Mouse (Mus musculus) cerebellum, postnatal 14 days (tissue): ENCODE data around the gene Pex16.

Source experiments
- DNase-seq, 2 experiments: peaks; one replicate each; pipeline ENCODE4 v3.0.0; 2021; ENCODE audit warnings: mixed read lengths in 2 of 2

Pex16 gene

GRCm38 (mm10) chr2:92374514-92374913, at the start of gene Pex16, which contains the start of gene Large2:
TSS of gene Pex16 (plus strand) at chr2:92374676.
TSS of gene Large2 (minus strand) at chr2:92374869.
- DNase-seq = peak in 1 of 2 experiments; percentile 62

GRCm38 (mm10) chr2:92325676-92326075, 48.8 kb upstream of the Pex16 start:
- DNase-seq = no peak

GRCm38 (mm10) chr2:92326221-92326620, 48.3 kb upstream of the Pex16 start:
- DNase-seq = no peak

GRCm38 (mm10) chr2:92327601-92328000, 46.9 kb upstream of the Pex16 start:
- DNase-seq = no peak

- no peak for DNase-seq
These were observed 46.3 kb upstream of the Pex16 start for GRCm38 (mm10) chr2:92328206-92328605.

- peak; percentile 48 to 55 for DNase-seq
These were observed 43.6 kb upstream of the Pex16 start for GRCm38 (mm10) chr2:92330840-92331239.

GRCm38 (mm10) chr2:92331410-92331809, 43.1 kb upstream of the Pex16 start:
- DNase-seq = peak; percentile 76 to 79

GRCm38 (mm10) chr2:92331871-92332270, 42.6 kb upstream of the Pex16 start:
- DNase-seq = no peak

- DNase-seq = no peak
These were observed 32.1 kb upstream of the Pex16 start for GRCm38 (mm10) chr2:92342418-92342817.

GRCm38 (mm10) chr2:92347191-92347590, 27.3 kb upstream of the Pex16 start:
- DNase-seq = no peak

- no peak for DNase-seq
These were observed 24.7 kb upstream of the Pex16 start for GRCm38 (mm10) chr2:92349589-92350425.

- no peak for DNase-seq
These were observed 23.8 kb upstream of the Pex16 start for GRCm38 (mm10) chr2:92350686-92351085.

- DNase-seq = no peak
These were observed 21.1 kb upstream of the Pex16 start for GRCm38 (mm10) chr2:92353402-92353801.

- no peak for DNase-seq
These were observed 20.3 kb upstream of the Pex16 start for GRCm38 (mm10) chr2:92354224-92354623.

GRCm38 (mm10) chr2:92359301-92359700, 15.2 kb upstream of the Pex16 start:
- DNase-seq = peak in 1 of 2 experiments; percentile 54

- DNase-seq = peak; percentile 66 to 69
These were observed 14.2 kb upstream of the Pex16 start for GRCm38 (mm10) chr2:92360186-92360823.

- peak in 1 of 2 experiments; percentile 32 for DNase-seq
These were observed 13.6 kb upstream of the Pex16 start for GRCm38 (mm10) chr2:92360893-92361292.

- DNase-seq = no peak
These were observed 12.7 kb upstream of the Pex16 start for GRCm38 (mm10) chr2:92361795-92362194.

- no peak for DNase-seq
These were observed 11.8 kb upstream of the Pex16 start for GRCm38 (mm10) chr2:92362571-92363228.

GRCm38 (mm10) chr2:92364086-92364485, 10.4 kb upstream of the Pex16 start:
- DNase-seq = no peak

GRCm38 (mm10) chr2:92365568-92365967, 8.9 kb upstream of the Pex16 start:
- peak in 1 of 2 experiments; percentile 40 for DNase-seq

GRCm38 (mm10) chr2:92367383-92368029, 7.0 kb upstream of the Pex16 start:
- peak in 1 of 2 experiments; percentile 15 for DNase-seq

GRCm38 (mm10) chr2:92370375-92370774, 4.1 kb upstream of the Pex16 start:
- DNase-seq = peak in 1 of 2 experiments; percentile 39
